In genomic region chr6:92061725-92062124, GRCm38 (mm10) we compare ENCODE assay signal across 19 mouse cellular contexts. TPM values are rescaled to one million over a fixed set of nuclear protein-coding genes. Genes with fewer than 3 reads are reported as not detected.
DNase-seq lines count a peak whose midpoint lies in the region; ATAC-seq lines count a peak whose summit lies in the region.
"Had no signal": no experiment of that assay in that cellular context is flagged by ENCODE, and none has a peak within 500 bp of the region (broad histone marks: within the 10 kb centered on the region; RNA-seq: fewer than 3 reads in every experiment).

No protein-coding gene starts in this region.

- H3K36me3 ChIP-seq in heart, embryonic 15.5 days, result no peaks in the 10 kb centered on the region
- H3K36me3 ChIP-seq in stomach, embryonic 16.5 days (ENCODE audit: control insufficient read depth, insufficient read depth, low read length), result no peaks in the 10 kb centered on the region

- peaks cover 6% of the 10 kb centered on the region for H3K4me1 ChIP-seq in heart, embryonic 15.5 days (replicated peaks)
- no peaks in the 10 kb centered on the region; the same call in 1 of the 2 replicates for H3K4me1 ChIP-seq in stomach, embryonic 16.5 days (ENCODE audit: control insufficient read depth, insufficient read depth, low read length)

- H3K9ac ChIP-seq in heart, embryonic 15.5 days, result 0 out of 2 replicates have a peak overlapping the region, but pooled peaks have one; percentile 0
- H3K9ac ChIP-seq in stomach, embryonic 16.5 days (ENCODE audit: low read length), result no peak overlapping the region
- H3K9ac ChIP-seq: liver, postnatal 0 days had no signal

- no peak overlapping the region for H3K27ac ChIP-seq in heart, embryonic 15.5 days
- no peak overlapping the region for H3K27ac ChIP-seq in stomach, embryonic 16.5 days (ENCODE audit: low read length)
- H3K27ac ChIP-seq: hindbrain, postnatal 0 days had no signal

- intact Hi-C loops in gastrocnemius, postnatal 14 days (cut with DNase I; ENCODE audit: low total_unique reads), result loop anchor here (10.0 kb wide), 1 partner anchor 287 kb away; no protein-coding TSS in a partner anchor
- intact Hi-C loops in left cerebral cortex, postnatal 10 days (cut with DNase I), result no loop called here

- WGBS in heart, embryonic 15.5 days, result 48% methylated on average over 5 of the region's 5 CpGs
- WGBS in stomach, embryonic 16.5 days, result 34% methylated on average over 5 of the region's 5 CpGs

- H3K4me3 ChIP-seq in heart, embryonic 15.5 days, result no peak overlapping the region
- no peak overlapping the region for H3K4me3 ChIP-seq in stomach, embryonic 16.5 days (replicated peaks; ENCODE audit: low read length)
- H3K4me3 ChIP-seq: erythroblast, embryonic 14.5 days; myocyte had no signal

- no peak overlapping the region for H3K4me2 ChIP-seq in heart, embryonic 15.5 days
- no peak overlapping the region for H3K4me2 ChIP-seq in stomach, embryonic 16.5 days (ENCODE audit: low read depth, low read length)

- no peaks in the 10 kb centered on the region for H3K9me3 ChIP-seq in heart, embryonic 15.5 days (replicated peaks)
- H3K9me3 ChIP-seq in stomach, embryonic 16.5 days (replicated peaks; ENCODE audit: control insufficient read depth, low read length), result no peaks in the 10 kb centered on the region

- peak; percentile 30 for DNase-seq in gastrocnemius, postnatal 25 days
- DNase-seq in gastrocnemius, postnatal 14 days, result no peak
- DNase-seq in lung, adult 18-20 months, result peak; percentile 35 to 39
- DNase-seq in lung, postnatal 10 days, result no peak
- no peak for DNase-seq in left cerebral cortex, postnatal 10 days (ENCODE audit: extremely low spot score in 1 of 2, low spot score in 2 of 2)
- DNase-seq: cerebellum, adult 11 months; cerebellum, postnatal 25 days; kidney, adult 8-10 months; liver; liver, postnatal 0 days; midbrain, embryonic 14.5 days; right cerebral cortex, adult 18-20 months; thymus, postnatal 25 days had no signal

- 0 out of 2 replicates have a peak, but pooled peaks have one; percentile 37 for ATAC-seq in heart, embryonic 15.5 days (replicated peaks; ENCODE audit: insufficient number of reproducible peaks, insufficient read depth, low FRiP score, low read depth)
- ATAC-seq in stomach, embryonic 16.5 days (ENCODE audit: insufficient read depth, low FRiP score), result peak; percentile 80; the same call in 1 of the 2 replicates
- ATAC-seq: forebrain, embryonic 16.5 days; hindbrain, postnatal 0 days; liver, postnatal 0 days had no signal

- no peaks in the 10 kb centered on the region for H3K27me3 ChIP-seq in heart, embryonic 15.5 days
- H3K27me3 ChIP-seq in stomach, embryonic 16.5 days (ENCODE audit: control insufficient read depth, insufficient read depth, low read length), result no peaks in the 10 kb centered on the region

RNA-seq across cellular contexts. Expression of gene Nr2c2, which starts 29.5 kb away (rescaled TPM):
- 10 to 100 TPM; 18.0 to 19.6 TPM for total RNA-seq in gastrocnemius, postnatal 25 days (2021)
- total RNA-seq in gastrocnemius, postnatal 14 days (2021), result 10 to 100 TPM; 20.4 to 24.0 TPM
- polyA plus RNA-seq in heart, embryonic 15.5 days (2015; fragmentation: Nextera tagmentation; extraction: Ambion mirVana), result 14.8 and 18.7 TPM in 2 replicates
- polyA plus RNA-seq in stomach, embryonic 16.5 days (2015; fragmentation: Nextera tagmentation; extraction: Ambion mirVana), result 11.5 and 14.7 TPM in 2 replicates
- 10 to 100 TPM; 91.6 to 92.3 TPM for total RNA-seq in left cerebral cortex, postnatal 10 days (2021)

Comparison
In these comparisons a context has a peak if more than half of its experiments do, and no peak if none do; other contexts are left out.
1. DNase-seq: peak in gastrocnemius, postnatal 25 days (single experiment) and lung, adult 18-20 months (2 of 2); none in gastrocnemius, postnatal 14 days (single experiment), lung, postnatal 10 days (single experiment) and left cerebral cortex, postnatal 10 days (0 of 2).